Comparison of ENCODE assay signal across 10 mouse cellular contexts in the genomic region with DNA sequence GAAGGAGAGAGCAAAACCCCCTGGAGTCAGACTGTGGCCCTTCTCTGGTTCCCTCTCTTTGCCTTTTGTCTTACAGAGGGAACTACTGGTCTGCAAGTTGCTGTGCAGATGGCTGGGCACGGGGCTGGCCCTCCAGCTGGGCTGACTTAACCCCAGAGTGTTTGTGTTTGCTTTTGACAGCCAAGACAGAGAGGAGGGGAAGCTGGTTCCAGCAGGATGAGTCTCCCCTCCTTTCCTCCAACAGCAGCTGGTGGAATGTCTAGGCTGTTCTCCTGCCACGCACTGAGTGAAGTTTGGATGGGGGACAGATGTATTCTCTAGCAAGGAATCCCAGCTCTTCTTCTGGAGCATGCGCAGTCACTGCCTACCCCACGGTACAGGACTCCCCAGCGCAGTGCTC. TPM values are rescaled to one million over a fixed set of nuclear protein-coding genes. Genes with fewer than 3 reads are reported as not detected.
DNase-seq lines count a peak whose midpoint lies in the region; ATAC-seq and TF ChIP-seq lines count a peak whose summit lies in the region.
"Had no signal": no experiment of that assay in that cellular context is flagged by ENCODE, and none has a peak within 500 bp of the region (broad histone marks: within the 10 kb centered on the region; RNA-seq: fewer than 3 reads in every experiment).

No protein-coding gene starts in this region.

- H3K27ac ChIP-seq in heart, embryonic 10.5 days, result peak overlapping the region; percentile 29; the same call in 1 of the 2 replicates
- H3K27ac ChIP-seq in limb, embryonic 14.5 days (replicated peaks; ENCODE audit: low read depth, low read length), result no peak overlapping the region
- no peak overlapping the region for H3K27ac ChIP-seq in stomach, postnatal 0 days (replicated peaks)
- H3K27ac ChIP-seq: hindbrain, embryonic 14.5 days; midbrain, embryonic 12.5 days had no signal

- no peak overlapping the region for H3K9ac ChIP-seq in limb, embryonic 14.5 days (ENCODE audit: low read depth, low read length, severe bottlenecking)
- H3K9ac ChIP-seq in stomach, postnatal 0 days (ENCODE audit: low read length), result no peak overlapping the region
- H3K9ac ChIP-seq: hindbrain, embryonic 14.5 days; midbrain, embryonic 12.5 days had no signal

- TF ChIP-seq CTCF in lung, adult 2 months (IDR thresholded peaks at IDR 0.05; ENCODE audit: insufficient read depth, low read length), result no peak
- TF ChIP-seq CTCF in stomach, postnatal 0 days (IDR thresholded peaks at IDR 0.05; ENCODE audit: low read depth), result no peak

- H3K27me3 ChIP-seq in heart, embryonic 10.5 days (ENCODE audit: insufficient read depth, poor library complexity, severe bottlenecking), result no peaks in the 10 kb centered on the region
- no peaks in the 10 kb centered on the region for H3K27me3 ChIP-seq in limb, embryonic 14.5 days (ENCODE audit: control insufficient read depth, insufficient read depth, low read length)
- H3K27me3 ChIP-seq in stomach, postnatal 0 days (ENCODE audit: control insufficient read depth, insufficient read depth, low read length), result no peaks in the 10 kb centered on the region

- no peak for DNase-seq in heart, embryonic 10.5 days (ENCODE audit: low spot score)
- no peak for DNase-seq in heart, adult 18-20 months
- peak; percentile 10 to 13 for DNase-seq in lung, adult 18-20 months
- DNase-seq in lung, adult 2 months, result no peak
- peak; percentile 53 for DNase-seq in limb, embryonic 14.5 days (ENCODE audit: low spot score)
- DNase-seq in stomach, postnatal 0 days (ENCODE audit: low spot score), result peak; percentile 25
- DNase-seq in thymus, postnatal 10 days (ENCODE audit: low spot score in 2 of 2), result no peak
- DNase-seq in urinary bladder, adult 18-20 months (ENCODE audit: low spot score in 2 of 2), result no peak

- TF ChIP-seq EP300 in stomach, postnatal 0 days (optimal IDR thresholded peaks at IDR 0.05), result no peak

- no peak for TF ChIP-seq POLR2A in lung, adult 2 months (IDR thresholded peaks at IDR 0.05; ENCODE audit: borderline replicate concordance, extremely low read depth, low read depth, low read length)
- no peak for TF ChIP-seq POLR2A in limb, embryonic 14.5 days (IDR thresholded peaks at IDR 0.05; ENCODE audit: borderline replicate concordance, extremely low read depth, insufficient read depth, insufficient read length)

- peaks cover 19% of the 10 kb centered on the region for H3K4me1 ChIP-seq in heart, embryonic 10.5 days
- no peaks in the 10 kb centered on the region for H3K4me1 ChIP-seq in lung, adult 2 months (ENCODE audit: control insufficient read depth, insufficient read depth, low read length)
- H3K4me1 ChIP-seq in limb, embryonic 14.5 days (ENCODE audit: control insufficient read depth, insufficient read depth, low read length), result peaks cover 18% of the 10 kb centered on the region
- peaks cover 6% of the 10 kb centered on the region; the same call in 1 of the 2 replicates for H3K4me1 ChIP-seq in stomach, postnatal 0 days (replicated peaks; ENCODE audit: control insufficient read depth, insufficient read depth)

- no peak overlapping the region for H3K4me3 ChIP-seq in heart, embryonic 10.5 days
- H3K4me3 ChIP-seq in lung, adult 2 months (replicated peaks; ENCODE audit: extremely low read depth, low read depth, low read length), result no peak overlapping the region
- H3K4me3 ChIP-seq in limb, embryonic 14.5 days (replicated peaks; ENCODE audit: low read length), result no peak overlapping the region
- H3K4me3 ChIP-seq in stomach, postnatal 0 days (ENCODE audit: low read depth, low read length), result no peak overlapping the region
- H3K4me3 ChIP-seq: midbrain, embryonic 12.5 days had no signal

- H3K36me3 ChIP-seq in heart, embryonic 10.5 days, result no peaks in the 10 kb centered on the region
- no peaks in the 10 kb centered on the region for H3K36me3 ChIP-seq in limb, embryonic 14.5 days (ENCODE audit: control insufficient read depth, insufficient read depth, low read length)
- H3K36me3 ChIP-seq in stomach, postnatal 0 days (ENCODE audit: control insufficient read depth, insufficient read depth, low read length), result no peaks in the 10 kb centered on the region
- H3K36me3 ChIP-seq: midbrain, embryonic 12.5 days had no signal

- no peaks in the 10 kb centered on the region for H3K9me3 ChIP-seq in heart, embryonic 10.5 days
- H3K9me3 ChIP-seq in limb, embryonic 14.5 days (ENCODE audit: control insufficient read depth, low read length), result no peaks in the 10 kb centered on the region
- H3K9me3 ChIP-seq in stomach, postnatal 0 days (ENCODE audit: control insufficient read depth, low read length), result no peaks in the 10 kb centered on the region
- H3K9me3 ChIP-seq: midbrain, embryonic 12.5 days had no signal

- no peak overlapping the region for H3K4me2 ChIP-seq in limb, embryonic 14.5 days (replicated peaks; ENCODE audit: low read depth, low read length, severe bottlenecking)
- H3K4me2 ChIP-seq in stomach, postnatal 0 days (replicated peaks; ENCODE audit: low read depth), result no peak overlapping the region
- H3K4me2 ChIP-seq: hindbrain, embryonic 14.5 days; midbrain, embryonic 12.5 days had no signal

- WGBS in heart, embryonic 10.5 days, result 65% methylated on average over 5 of the region's 5 CpGs
- 45% methylated on average over 5 of the region's 5 CpGs for WGBS in lung, adult 2 months
- 64% methylated on average over 5 of the region's 5 CpGs for WGBS in limb, embryonic 14.5 days
- 44% methylated on average over 5 of the region's 5 CpGs for WGBS in stomach, postnatal 0 days

- ATAC-seq in limb, embryonic 14.5 days (ENCODE audit: low FRiP score, low read depth), result no peak
- ATAC-seq in stomach, postnatal 0 days (ENCODE audit: low FRiP score, low TSS enrichment), result peak; percentile 75

RNA-seq across cellular contexts. Expression of gene Zfhx3, which starts 56.5 kb away (rescaled TPM):
- polyA plus RNA-seq in heart, embryonic 10.5 days (2016; fragmentation: Nextera tagmentation; extraction: Ambion mirVana), result 7.0 and 9.7 TPM in 2 replicates
- total RNA-seq in heart, adult 18-20 months (2021), result 1 to 10 TPM; 6.7 to 7.9 TPM
- 7.3 and 8.0 TPM in 2 replicates for polyA plus RNA-seq in lung, adult 2 months (2012; rRNA removed)
- polyA plus RNA-seq in limb, embryonic 14.5 days (2012; rRNA removed), result 14.4 and 18.5 TPM in 2 replicates
- 26.1 and 35.7 TPM in 2 replicates for polyA plus RNA-seq in limb, embryonic 14.5 days (2014; fragmentation: Nextera tagmentation; extraction: Ambion mirVana)
- 4.1 and 4.6 TPM in 2 replicates for polyA plus RNA-seq in stomach, postnatal 0 days (2015; fragmentation: Nextera tagmentation; extraction: Ambion mirVana)

Comparison
In these comparisons a context has a peak if more than half of its experiments do, and no peak if none do; other contexts are left out.
1. DNase-seq: peak in lung, adult 18-20 months (2 of 2), limb, embryonic 14.5 days (single experiment) and stomach, postnatal 0 days (single experiment); none in heart, embryonic 10.5 days (single experiment), heart, adult 18-20 months (0 of 2), lung, adult 2 months (single experiment), thymus, postnatal 10 days (0 of 2) and urinary bladder, adult 18-20 months (0 of 2).